Mouse (Mus musculus) brain, embryonic 14.5 days (tissue): ENCODE measurements around the gene Gsto1.

Experiments
- CTCF ChIP-seq: fragments of 200-500 bp; IDR thresholded peaks from 2 replicates; pipeline ENCODE4 v1.5.1; 2012; ENCODE audit warnings: inconsistent platforms, mild to moderate bottlenecking, moderate library complexity, borderline replicate concordance; ENCODE audit not compliant: insufficient read depth, insufficient read length; ENCODE audit errors: extremely low read depth
- POLR2A ChIP-seq: fragments of 200-500 bp; IDR thresholded peaks from 2 replicates; pipeline ENCODE4 v1.6.1; 2012; ENCODE audit warnings: mild to moderate bottlenecking, inconsistent platforms, borderline replicate concordance; ENCODE audit not compliant: poor library complexity, insufficient read depth, insufficient read length, severe bottlenecking; ENCODE audit errors: extremely low read depth

GRCm38 (mm10) chr19:47834614-47835013, 20.2 kb upstream of the Gsto1 start:
- TF ChIP-seq CTCF = no peak
- TF ChIP-seq POLR2A = no peak
